Mouse (Mus musculus) spleen, adult 2 months (tissue): ENCODE measurements around the gene Krt4.

Source experiments
- CTCF ChIP-seq: fragments of 200-500 bp; IDR thresholded peaks from 2 replicates; pipeline ENCODE4 v1.5.1; 2011; ENCODE audit warnings: mild to moderate bottlenecking, inconsistent platforms; ENCODE audit not compliant: insufficient read depth, insufficient read length, insufficient replicate concordance; ENCODE audit errors: extremely low read depth
- POLR2A ChIP-seq: fragments of 200-500 bp; IDR thresholded peaks from 2 replicates; pipeline ENCODE4 v1.6.1; 2011; ENCODE audit warnings: low read depth, low read length, inconsistent platforms

DNA sequence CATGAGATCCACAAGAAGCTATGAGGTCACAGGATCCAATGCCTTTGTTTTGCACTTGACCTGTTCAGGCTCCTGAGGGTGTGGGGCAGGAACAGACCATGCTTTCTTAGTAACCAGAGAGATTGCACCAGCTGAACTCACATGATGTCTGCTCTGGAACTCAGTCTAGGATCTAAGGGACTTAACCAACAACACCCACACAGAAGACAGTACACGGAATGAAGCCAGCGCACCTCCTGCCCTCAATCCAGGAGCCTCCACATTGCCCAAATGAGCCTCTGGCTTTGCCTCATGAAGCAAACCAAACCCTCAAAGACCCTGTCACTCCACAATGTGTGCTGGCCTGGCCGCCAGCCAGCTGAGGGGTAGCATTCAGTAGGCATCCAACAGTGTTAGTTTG lies 34.4 kb upstream of the Krt4 start:
- no peak for TF ChIP-seq CTCF
- TF ChIP-seq POLR2A = no peak
